Comparison of ENCODE assay signal across 20 mouse cellular contexts in the genomic region with DNA sequence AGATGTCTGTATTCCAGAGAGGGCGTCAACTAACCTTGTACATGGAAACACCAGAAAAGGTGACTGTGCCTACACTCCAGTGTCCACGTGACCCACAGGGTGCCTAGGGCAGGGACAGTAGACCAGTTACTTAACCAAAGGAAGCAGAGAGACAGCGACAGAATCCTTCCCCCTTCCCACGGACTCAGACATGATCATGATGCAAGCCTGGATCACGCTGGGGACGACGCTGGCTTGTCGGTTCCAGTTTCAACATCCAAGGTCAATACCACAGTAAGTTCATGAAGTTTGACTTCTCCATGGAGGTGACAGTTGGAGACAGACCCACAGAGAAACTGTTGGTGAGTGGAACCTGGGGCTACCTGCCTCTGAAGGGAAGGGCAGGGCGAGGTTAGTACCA.
"Had no signal": no experiment of that assay in that cellular context is flagged by ENCODE, and none has a peak within 500 bp of the region (broad histone marks: within the 10 kb centered on the region; RNA-seq: fewer than 3 reads in every experiment).

No protein-coding gene starts in this region.

- H3K27ac ChIP-seq: limb, embryonic 12.5 days; limb, embryonic 15.5 days; liver, embryonic 14.5 days; lung, embryonic 15.5 days; stomach, embryonic 15.5 days had no signal

- DNase-seq: kidney, adult 18-20 months; kidney, adult 9 months; kidney, postnatal 14 days; kidney, postnatal 4 days; layer of hippocampus, postnatal 36 days; left cerebral cortex, postnatal 4 days; lung, adult 18-20 months; lung, postnatal 10 days; lung, postnatal 36 days; midbrain, embryonic 14.5 days; right cerebral cortex, adult 18-20 months; right cerebral cortex, postnatal 14 days; right cerebral cortex, postnatal 4 days; spleen, adult 18-20 months; thymus, postnatal 25 days had no signal

- H3K4me3 ChIP-seq: limb, embryonic 12.5 days; limb, embryonic 15.5 days; lung, embryonic 15.5 days; stomach, embryonic 15.5 days had no signal
